Mouse (Mus musculus) MEL (cell line): Measurements from ENCODE around the gene Gabbr2. TPM values are rescaled to one million over a fixed set of nuclear protein-coding genes. Genes with fewer than 3 reads are reported as not detected.

Source experiments
- DNase-seq: peaks from one replicate; pipeline ENCODE4 v3.0.0; 2011; ENCODE audit warnings: low read depth, low spot score
- H3K27ac ChIP-seq: 2 replicates; pipeline ENCODE4 v1.5.1; 2012; ENCODE audit warnings: low read depth, mild to moderate bottlenecking, control low read depth, low read length, moderate library complexity; ENCODE audit not compliant: control insufficient read depth
- H3K27me3 ChIP-seq, 2 experiments: fragments of 150-350 bp in 1 of 2; sonication (generic) in 1 of 2; 2 replicates each; pipeline ENCODE4 v1.6.1; 2012; ENCODE audit warnings: low read length in 2 of 2, mild to moderate bottlenecking in 2 of 2, improper control_type of control experiment in 1 of 2, moderate library complexity in 1 of 2; ENCODE audit not compliant: insufficient read depth in 2 of 2, control insufficient read depth in 1 of 2
- H3K36me3 ChIP-seq, 2 experiments: 2 replicates each; pipeline ENCODE4 v1.6.1; 2012 to 2014; ENCODE audit warnings: low read length in 2 of 2, improper control_type of control experiment in 1 of 2, inconsistent platforms in 1 of 2, mild to moderate bottlenecking in 1 of 2; ENCODE audit not compliant: insufficient read depth in 2 of 2, control insufficient read depth in 1 of 2
- H3K4me1 ChIP-seq, 2 experiments: fragments of 150-350 bp in 1 of 2; sonication (generic) in 1 of 2; 2 replicates each; pipeline ENCODE4 v1.6.1; 2012; ENCODE audit warnings: low read length in 2 of 2, improper control_type of control experiment in 1 of 2, mild to moderate bottlenecking in 1 of 2; ENCODE audit not compliant: insufficient read depth in 2 of 2, control insufficient read depth in 1 of 2
- H3K4me3 ChIP-seq, 2 experiments: fragments of 150-350 bp in 1 of 2; sonication (generic) in 1 of 2; 2 replicates each; pipeline ENCODE4 v1.5.1; 2012; ENCODE audit warnings: low read depth in 2 of 2, low read length in 2 of 2, mild to moderate bottlenecking in 2 of 2, moderate library complexity in 2 of 2, control low read depth in 1 of 2, improper control_type of control experiment in 1 of 2; ENCODE audit not compliant: control insufficient read depth in 1 of 2, insufficient read depth in 1 of 2
- H3K79me2 ChIP-seq: 2 replicates; pipeline ENCODE4 v1.6.1; 2012; ENCODE audit warnings: mild to moderate bottlenecking, low read length, moderate library complexity; ENCODE audit not compliant: control insufficient read depth, poor library complexity, insufficient read depth
- H3K9ac ChIP-seq: 2 replicates; pipeline ENCODE4 v1.6.1; 2012; ENCODE audit warnings: low read depth, mild to moderate bottlenecking, control low read depth, low read length, moderate library complexity; ENCODE audit not compliant: control insufficient read depth, poor library complexity, severe bottlenecking
- H3K9me3 ChIP-seq: fragments of 150-350 bp; sonication (generic); replicated peaks from 2 replicates; pipeline ENCODE4 v1.6.1; 2012; ENCODE audit warnings: mild to moderate bottlenecking, low read length, improper control_type of control experiment, moderate library complexity; ENCODE audit not compliant: insufficient read depth
- CTCF ChIP-seq, 3 experiments: IDR thresholded peaks in 2 of 3; conservative IDR thresholded peaks in 1 of 3; 2 replicates each; pipeline ENCODE4 v1.5.1; 2011 to 2012; ENCODE audit warnings: low read length in 3 of 3, low read depth in 2 of 3, mild to moderate bottlenecking in 2 of 3, improper control_type of control experiment in 1 of 3, inconsistent platforms in 1 of 3, mixed read lengths in 1 of 3, moderate library complexity in 1 of 3; ENCODE audit not compliant: control insufficient read depth in 1 of 3, insufficient read depth in 1 of 3, poor library complexity in 1 of 3, severe bottlenecking in 1 of 3
- E2F4 ChIP-seq: IDR thresholded peaks from 2 replicates; pipeline ENCODE4 v1.6.1; 2011; ENCODE audit warnings: low read depth, low read length, improper control_type of control experiment, borderline replicate concordance
- ELF1 ChIP-seq: IDR thresholded peaks from 2 replicates; pipeline ENCODE4 v1.6.1; 2014; ENCODE audit warnings: low read depth, mild to moderate bottlenecking, inconsistent platforms, low read length, improper control_type of control experiment, moderate library complexity
- EP300 ChIP-seq, 2 experiments: IDR thresholded peaks; 2 replicates each; pipeline ENCODE4 v1.6.1; 2011; ENCODE audit warnings: improper control_type of control experiment in 2 of 2, low read length in 2 of 2, low read depth in 1 of 2, mild to moderate bottlenecking in 1 of 2
- GATA1 ChIP-seq: IDR thresholded peaks from 2 replicates; pipeline ENCODE4 v1.6.1; 2011; ENCODE audit warnings: low read depth, low read length, improper control_type of control experiment
- HCFC1 ChIP-seq: IDR thresholded peaks from 2 replicates; pipeline ENCODE4 v1.6.1; 2012; ENCODE audit warnings: low read depth, mild to moderate bottlenecking, inconsistent platforms, low read length, improper control_type of control experiment, moderate library complexity
- JUND ChIP-seq: IDR thresholded peaks from 2 replicates; pipeline ENCODE4 v1.6.1; 2011; ENCODE audit warnings: low read depth, mild to moderate bottlenecking, improper control_type of control experiment, low read length
- MAFK ChIP-seq: IDR thresholded peaks from 2 replicates; pipeline ENCODE4 v1.6.1; 2011; ENCODE audit warnings: low read depth, mild to moderate bottlenecking, low read length, improper control_type of control experiment, borderline replicate concordance
- MAZ ChIP-seq: IDR thresholded peaks from 2 replicates; pipeline ENCODE4 v1.6.1; 2012; ENCODE audit warnings: low read depth, mild to moderate bottlenecking, inconsistent platforms, low read length, improper control_type of control experiment
- MEF2A ChIP-seq: IDR thresholded peaks from 2 replicates; pipeline ENCODE4 v1.6.1; 2014; ENCODE audit warnings: low read depth, mild to moderate bottlenecking, inconsistent platforms, low read length, improper control_type of control experiment; ENCODE audit not compliant: poor library complexity, insufficient replicate concordance, severe bottlenecking; ENCODE audit errors: extremely low read depth
- MXI1 ChIP-seq: IDR thresholded peaks from 2 replicates; pipeline ENCODE4 v1.6.1; 2011; ENCODE audit warnings: mild to moderate bottlenecking, low read depth, low read length, improper control_type of control experiment
- MYB ChIP-seq: IDR thresholded peaks from 2 replicates; pipeline ENCODE4 v1.6.1; 2011; ENCODE audit warnings: mild to moderate bottlenecking, low read depth, low read length, improper control_type of control experiment
- POLR2A ChIP-seq, 2 experiments: IDR thresholded peaks; 2 replicates each; pipeline ENCODE4 v1.6.1; 2011 to 2012; ENCODE audit warnings: low read length in 2 of 2, mild to moderate bottlenecking in 2 of 2, control low read depth in 1 of 2, improper control_type of control experiment in 1 of 2, low read depth in 1 of 2, moderate library complexity in 1 of 2; ENCODE audit not compliant: control insufficient read depth in 1 of 2, insufficient read depth in 1 of 2, poor library complexity in 1 of 2
- POLR2AphosphoS5 ChIP-seq: IDR thresholded peaks from 2 replicates; pipeline ENCODE4 v1.6.1; 2012; ENCODE audit warnings: low read depth, borderline replicate concordance, mild to moderate bottlenecking, inconsistent platforms, low read length, moderate library complexity, mixed read lengths
- RAD21 ChIP-seq: IDR thresholded peaks from 2 replicates; pipeline ENCODE4 v1.6.1; 2011; ENCODE audit warnings: mild to moderate bottlenecking, low read depth, low read length, improper control_type of control experiment
- RCOR1 ChIP-seq: IDR thresholded peaks from 2 replicates; pipeline ENCODE4 v1.6.1; 2012; ENCODE audit warnings: low read depth, mild to moderate bottlenecking, inconsistent platforms, low read length, improper control_type of control experiment
- SMC3 ChIP-seq: IDR thresholded peaks from 2 replicates; pipeline ENCODE4 v1.6.1; 2011; ENCODE audit warnings: low read depth, low read length, improper control_type of control experiment
- TAL1 ChIP-seq: IDR thresholded peaks from 2 replicates; pipeline ENCODE4 v1.6.1; 2012; ENCODE audit warnings: mild to moderate bottlenecking, inconsistent platforms, low read length, moderate library complexity, mixed read lengths
- TCF12 ChIP-seq: IDR thresholded peaks from 2 replicates; pipeline ENCODE4 v1.6.1; 2014; ENCODE audit warnings: low read depth, mild to moderate bottlenecking, inconsistent platforms, low read length, improper control_type of control experiment, moderate library complexity
- UBTF ChIP-seq: IDR thresholded peaks from 2 replicates; pipeline ENCODE4 v1.6.1; 2012; ENCODE audit warnings: low read depth, mild to moderate bottlenecking, inconsistent platforms, low read length, improper control_type of control experiment, moderate library complexity, borderline replicate concordance; ENCODE audit not compliant: insufficient read depth
- USF2 ChIP-seq, 2 experiments: IDR thresholded peaks; 2 replicates each; pipeline ENCODE4 v1.6.1; 2011 to 2012; ENCODE audit warnings: improper control_type of control experiment in 2 of 2, low read length in 2 of 2, borderline replicate concordance in 1 of 2, inconsistent platforms in 1 of 2, low read depth in 1 of 2, mild to moderate bottlenecking in 1 of 2; ENCODE audit not compliant: insufficient read depth in 1 of 2
- ZC3H11A ChIP-seq: IDR thresholded peaks from 2 replicates; pipeline ENCODE4 v1.6.1; 2012; ENCODE audit warnings: low read depth, mild to moderate bottlenecking, inconsistent platforms, low read length, improper control_type of control experiment
- ZKSCAN1 ChIP-seq: IDR thresholded peaks from 2 replicates; pipeline ENCODE4 v1.6.1; 2012; ENCODE audit warnings: low read depth, mild to moderate bottlenecking, inconsistent platforms, low read length, improper control_type of control experiment, moderate library complexity
- ZMIZ1 ChIP-seq: IDR thresholded peaks from 2 replicates; pipeline ENCODE4 v1.6.1; 2012; ENCODE audit warnings: low read depth, mild to moderate bottlenecking, inconsistent platforms, low read length, improper control_type of control experiment, moderate library complexity
- polyA plus RNA-seq, 2 experiments: library from polyadenylated mRNA; stranded (reverse) in 1 of 2; unstranded in 1 of 2; fragments of >175 nt in 1 of 2; fragments of >200 nt in 1 of 2; gene quantifications; 2 replicates each; pipeline versions ENCODE4 v1.2.1 to v1.2.4; 2012; ENCODE audit warnings: low replicate concordance in 2 of 2, low read depth in 1 of 2; ENCODE audit not compliant: insufficient read length in 2 of 2, insufficient read depth in 1 of 2, missing spikeins in 1 of 2
- total RNA-seq: library from RNA; depleted of rRNA; stranded (reverse); fragments of 300-350 nt; gene quantifications from 2 replicates; pipeline ENCODE4 v1.2.3, GENCODE M21; 2012

Gene Gabbr2
- total and polyA plus RNA-seq, 3 experiments, result not detected

GRCm38 (mm10) chr4:46754407-46755194 lies 237.1 kb downstream of the Gabbr2 start:
- no peak overlapping the region for H3K4me3 ChIP-seq
- no peaks in the 10 kb centered on the region for H3K36me3 ChIP-seq
- H3K9me3 ChIP-seq, result no peaks in the 10 kb centered on the region
- DNase-seq, result no peak
- no peaks in the 10 kb centered on the region; a peak in 1 of 4 replicates for H3K27me3 ChIP-seq
- no peak overlapping the region for H3K9ac ChIP-seq
- H3K4me1 ChIP-seq, result no peaks in the 10 kb centered on the region
- H3K79me2 ChIP-seq, result no peaks in the 10 kb centered on the region
- H3K27ac ChIP-seq, result no peak overlapping the region
- TF ChIP-seq ZKSCAN1 (no peak), EP300 (IDR thresholded peaks at IDR 0.05; ENCODE audit: low read depth in 1 of 2, low read length in 2 of 2) (no peak), MXI1 (no peak), CTCF (IDR thresholded peaks at IDR 0.05 in 2 of 3, conservative IDR thresholded peaks at IDR 0.05 in 1 of 3; ENCODE audit: control insufficient read depth in 1 of 3, insufficient read depth in 1 of 3, low read depth in 2 of 3, low read length in 3 of 3, poor library complexity in 1 of 3, severe bottlenecking in 1 of 3) (no peak), ZMIZ1 (no peak), ELF1 (no peak), MAFK (no peak), TCF12 (no peak), TAL1 (no peak), MAZ (no peak), JUND (no peak), SMC3 (no peak), RCOR1 (no peak)

DNA sequence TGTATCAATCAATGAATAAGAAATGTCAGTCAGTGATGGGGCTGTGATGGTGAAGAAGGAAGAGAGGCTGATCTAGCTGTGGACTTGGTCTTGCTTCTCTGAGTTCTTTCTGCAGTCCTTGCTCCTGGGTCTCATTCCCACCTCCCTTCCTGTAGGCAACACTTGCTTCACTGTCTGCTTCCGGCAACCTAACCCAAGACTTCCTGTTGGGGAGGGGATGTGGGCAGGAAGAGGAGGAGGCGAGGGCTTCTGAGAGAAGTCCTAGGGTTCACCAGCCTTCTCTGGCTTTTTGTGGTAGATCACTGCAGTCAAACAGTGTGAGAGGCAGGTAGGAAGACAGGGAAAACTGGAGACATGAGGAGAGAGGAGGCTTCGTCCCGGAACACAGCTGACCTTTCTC lies 239.4 kb downstream of the Gabbr2 start:
- Histone ChIP-seq H3K9me3 (no peaks in the 10 kb centered on the region), H3K4me1 (no peaks in the 10 kb centered on the region), H3K79me2 (no peaks in the 10 kb centered on the region), H3K36me3 (no peaks in the 10 kb centered on the region), H3K9ac (no peak overlapping the region), H3K27me3 (no peaks in the 10 kb centered on the region; a peak in 1 of 4 replicates), H3K27ac (no peak overlapping the region), H3K4me3 (no peak overlapping the region)
- DNase-seq, result no peak
- TF ChIP-seq RCOR1 (no peak), POLR2A (IDR thresholded peaks at IDR 0.05; ENCODE audit: control insufficient read depth in 1 of 2, insufficient read depth in 1 of 2, low read depth in 1 of 2, low read length in 2 of 2, poor library complexity in 1 of 2) (no peak), USF2 (IDR thresholded peaks at IDR 0.05; ENCODE audit: borderline replicate concordance in 1 of 2, insufficient read depth in 1 of 2, low read depth in 1 of 2, low read length in 2 of 2) (no peak), RAD21 (no peak), UBTF (no peak), E2F4 (no peak), HCFC1 (no peak), ZKSCAN1 (no peak), MEF2A (no peak), ZC3H11A (no peak), MYB (no peak), GATA1 (no peak), POLR2AphosphoS5 (no peak)
